Mouse (Mus musculus) hindbrain, embryonic 11.5 days (tissue): ENCODE measurements around the gene Cstf3. TPM values are rescaled to one million over a fixed set of nuclear protein-coding genes. Genes with fewer than 3 reads are reported as not detected.

Experiments used
- ATAC-seq: fragments of 200-750 bp; cut with Nextera tagmentation; 2 replicates; pipeline ENCODE4 v1.8.0; 2017; ENCODE audit warnings: mild to moderate bottlenecking, moderate TSS enrichment, moderate library complexity; ENCODE audit not compliant: low FRiP score
- DNase-seq: peaks from one replicate; pipeline ENCODE4 v3.0.0-alpha.2; 2015; ENCODE audit warnings: low spot score
- H3K27ac ChIP-seq: fragments of 300-500 bp; sonication (generic); 2 replicates; pipeline ENCODE4 v1.5.1; 2014; ENCODE audit warnings: mild to moderate bottlenecking, low read depth, low read length
- H3K27me3 ChIP-seq: fragments of 300-500 bp; sonication (generic); 2 replicates; pipeline ENCODE4 v1.6.1; 2014; ENCODE audit warnings: mild to moderate bottlenecking, low read length, moderate library complexity, mixed read lengths; ENCODE audit not compliant: control insufficient read depth, insufficient read depth
- H3K36me3 ChIP-seq: fragments of 300-500 bp; sonication (generic); 2 replicates; pipeline ENCODE4 v1.6.1; 2014; ENCODE audit warnings: mild to moderate bottlenecking, low read length, moderate library complexity, mixed read lengths; ENCODE audit not compliant: control insufficient read depth, insufficient read depth
- H3K4me1 ChIP-seq: fragments of 300-500 bp; sonication (generic); replicated peaks from 2 replicates; pipeline ENCODE4 v1.6.1; 2014; ENCODE audit warnings: low read length, mixed read lengths; ENCODE audit not compliant: control insufficient read depth, insufficient read depth
- H3K4me2 ChIP-seq: fragments of 300-500 bp; sonication (generic); replicated peaks from 2 replicates; pipeline ENCODE4 v1.6.1; 2014; ENCODE audit warnings: mild to moderate bottlenecking, low read depth, low read length
- H3K4me3 ChIP-seq: fragments of 300-500 bp; sonication (generic); 2 replicates; pipeline ENCODE4 v1.5.1; 2014; ENCODE audit warnings: low read depth, low read length
- H3K9ac ChIP-seq: fragments of 300-500 bp; sonication (generic); 2 replicates; pipeline ENCODE4 v1.6.1; 2014; ENCODE audit warnings: low read depth, low read length
- H3K9me3 ChIP-seq: fragments of 300-500 bp; sonication (generic); 2 replicates; pipeline ENCODE4 v1.6.1; 2016; ENCODE audit warnings: low read length; ENCODE audit not compliant: control insufficient read depth
- WGBS: fragments of 180-500 bp; shearing (Covaris S2); extraction: QIAGEN DNeasy Blood & Tissue Kit; methylation state at CpG from one replicate; pipeline ENCODE4 v1.1.7; 2014; 5-methylcytosine and 5-hydroxymethylcytosine counted together
- polyA plus RNA-seq: library from polyadenylated mRNA; unstranded; fragments of >200 nt; fragmentation: Nextera tagmentation; extraction: Ambion mirVana; gene quantifications from 2 replicates; pipeline ENCODE4 v1.2.1, GENCODE M21; 2014

Gene Cstf3
- polyA plus RNA-seq, 1 experiment from 2014 or later: 103 TPM

- no peak for DNase-seq
- no peaks in the 10 kb centered on the region for H3K27me3 ChIP-seq
- WGBS: 70% methylated on average over 8 of the region's 8 CpGs
- no peaks in the 10 kb centered on the region for H3K9me3 ChIP-seq
- H3K4me1 ChIP-seq: no peaks in the 10 kb centered on the region
- no peak for ATAC-seq
- H3K4me2 ChIP-seq: no peak overlapping the region
- no peaks in the 10 kb centered on the region for H3K36me3 ChIP-seq
- H3K4me3 ChIP-seq: no peak overlapping the region
- H3K27ac ChIP-seq: no peak overlapping the region
- H3K9ac ChIP-seq: no peak overlapping the region
These were observed 98.4 kb downstream of the Cstf3 start for GRCm38 (mm10) chr2:104688724-104689123.

- no peaks in the 10 kb centered on the region for H3K9me3 ChIP-seq
- no peak overlapping the region for H3K4me2 ChIP-seq
- no peak overlapping the region for H3K9ac ChIP-seq
- H3K27ac ChIP-seq: no peak overlapping the region
- H3K36me3 ChIP-seq: no peaks in the 10 kb centered on the region
- no peaks in the 10 kb centered on the region for H3K4me1 ChIP-seq
- no peaks in the 10 kb centered on the region for H3K27me3 ChIP-seq
- WGBS: 83% methylated on average over 4 of the region's 4 CpGs
- H3K4me3 ChIP-seq: no peak overlapping the region
- ATAC-seq (no peak), DNase-seq (no peak)
These were observed 100.4 kb downstream of the Cstf3 start for GRCm38 (mm10) chr2:104690720-104691119.

GRCm38 (mm10) chr2:104692551-104692950 is 102.2 kb downstream of the Cstf3 start:
- Histone ChIP-seq H3K9me3 (no peaks in the 10 kb centered on the region), H3K27me3 (no peaks in the 10 kb centered on the region), H3K9ac (no peak overlapping the region), H3K4me3 (no peak overlapping the region), H3K27ac (no peak overlapping the region), H3K4me1 (no peaks in the 10 kb centered on the region), H3K4me2 (no peak overlapping the region), H3K36me3 (no peaks in the 10 kb centered on the region)
- ATAC-seq (no peak), DNase-seq (no peak)
- WGBS: 76% methylated on average over 2 of the region's 2 CpGs

- Histone ChIP-seq H3K4me1 (no peaks in the 10 kb centered on the region), H3K4me3 (no peak overlapping the region), H3K9me3 (no peaks in the 10 kb centered on the region), H3K9ac (no peak overlapping the region), H3K27ac (no peak overlapping the region), H3K27me3 (no peaks in the 10 kb centered on the region), H3K4me2 (no peak overlapping the region), H3K36me3 (no peaks in the 10 kb centered on the region)
- 85% methylated on average over 11 of the region's 11 CpGs for WGBS
- ATAC-seq: no peak
- no peak for DNase-seq
These were observed 109.3 kb downstream of the Cstf3 start for GRCm38 (mm10) chr2:104699659-104700058.

GRCm38 (mm10) chr2:104703158-104703557 is 112.8 kb downstream of the Cstf3 start:
- 71% methylated on average over 3 of the region's 3 CpGs for WGBS
- Histone ChIP-seq H3K4me3 (no peak overlapping the region), H3K27ac (no peak overlapping the region), H3K36me3 (no peaks in the 10 kb centered on the region), H3K9ac (no peak overlapping the region), H3K27me3 (no peaks in the 10 kb centered on the region), H3K9me3 (no peaks in the 10 kb centered on the region), H3K4me2 (no peak overlapping the region), H3K4me1 (no peaks in the 10 kb centered on the region)
- DNase-seq: no peak
- no peak for ATAC-seq

- Histone ChIP-seq H3K4me3 (no peak overlapping the region), H3K4me1 (no peaks in the 10 kb centered on the region), H3K27me3 (no peaks in the 10 kb centered on the region), H3K36me3 (no peaks in the 10 kb centered on the region), H3K27ac (no peak overlapping the region), H3K9ac (no peak overlapping the region), H3K9me3 (no peaks in the 10 kb centered on the region), H3K4me2 (no peak overlapping the region)
- DNase-seq: no peak
- WGBS: 88% methylated on average over 3 of the region's 3 CpGs
- ATAC-seq: no peak
These were observed 114.0 kb downstream of the Cstf3 start for GRCm38 (mm10) chr2:104704355-104704754.

GRCm38 (mm10) chr2:104709786-104710337 is 119.5 kb downstream of the Cstf3 start:
- 74% methylated on average over 6 of the region's 6 CpGs for WGBS
- Histone ChIP-seq H3K4me2 (no peak overlapping the region), H3K36me3 (no peaks in the 10 kb centered on the region), H3K9me3 (no peaks in the 10 kb centered on the region), H3K9ac (no peak overlapping the region), H3K4me3 (no peak overlapping the region), H3K27me3 (no peaks in the 10 kb centered on the region), H3K4me1 (no peaks in the 10 kb centered on the region), H3K27ac (no peak overlapping the region)
- ATAC-seq: no peak
- DNase-seq: no peak

GRCm38 (mm10) chr2:104710670-104711370 is 120.5 kb downstream of the Cstf3 start:
- H3K9me3 ChIP-seq: no peaks in the 10 kb centered on the region
- no peaks in the 10 kb centered on the region for H3K36me3 ChIP-seq
- H3K9ac ChIP-seq: peak overlapping the region; percentile 82
- peak overlapping the region; percentile 55 for H3K4me2 ChIP-seq
- H3K4me3 ChIP-seq: peak overlapping the region; percentile 67
- H3K27me3 ChIP-seq: no peaks in the 10 kb centered on the region
- peak; percentile 23 for DNase-seq
- WGBS: 18% methylated on average over 6 of the region's 6 CpGs
- peak; percentile 5; the same call in 1 of the 2 replicates for ATAC-seq
- no peak overlapping the region; the same call in 1 of the 2 replicates for H3K27ac ChIP-seq
- no peaks in the 10 kb centered on the region for H3K4me1 ChIP-seq
